Mouse (Mus musculus) megakaryocyte-erythroid progenitor cell, adult 5-6 weeks (primary cell): ENCODE results near the gene Ugp2. TPM values are rescaled to one million over a fixed set of nuclear protein-coding genes. Genes with fewer than 3 reads are reported as not detected.

Experiments
- total RNA-seq, 2 experiments: library from RNA; stranded (forward) in 1 of 2; stranded (reverse) in 1 of 2; fragments of 200-1000, 215-1000 nt in 1 of 2; fragments of >200 nt in 1 of 2; fragmentation: Nextera tagmentation in 1 of 2; gene quantifications; 2 replicates each; pipeline ENCODE4 v1.2.3; 2014 to 2017

Gene Ugp2
- total RNA-seq, 2 experiments from 2014 or later: 14.1 to 24.6 TPM

Other genes starting within 250 kb of the Ugp2 start
- 21.8 and 42.9 TPM in 2 replicates for gene Vps54, start 131.9 kb downstream of the Ugp2 start, total RNA-seq (2014; fragmentation: Nextera tagmentation)
- 52.1 and 58.8 TPM in 2 replicates for gene Vps54, start 131.9 kb downstream of the Ugp2 start, total RNA-seq (2017)
- 3.4 and 4.3 TPM in 2 replicates for gene Wdpcp, start 201.0 kb upstream of the Ugp2 start, total RNA-seq (2014; fragmentation: Nextera tagmentation)
- 21.0 and 35.9 TPM in 2 replicates for gene Wdpcp, start 201.0 kb upstream of the Ugp2 start, total RNA-seq (2017)
- 83.2 and 150 TPM in 2 replicates for gene Mdh1, start 201.2 kb upstream of the Ugp2 start, total RNA-seq (2014; fragmentation: Nextera tagmentation)
- 78.4 and 78.9 TPM in 2 replicates for gene Mdh1, start 201.2 kb upstream of the Ugp2 start, total RNA-seq (2017)